Mouse (Mus musculus): ENCODE measurements around the gene Map3k5.

Gene Map3k5

DNA sequence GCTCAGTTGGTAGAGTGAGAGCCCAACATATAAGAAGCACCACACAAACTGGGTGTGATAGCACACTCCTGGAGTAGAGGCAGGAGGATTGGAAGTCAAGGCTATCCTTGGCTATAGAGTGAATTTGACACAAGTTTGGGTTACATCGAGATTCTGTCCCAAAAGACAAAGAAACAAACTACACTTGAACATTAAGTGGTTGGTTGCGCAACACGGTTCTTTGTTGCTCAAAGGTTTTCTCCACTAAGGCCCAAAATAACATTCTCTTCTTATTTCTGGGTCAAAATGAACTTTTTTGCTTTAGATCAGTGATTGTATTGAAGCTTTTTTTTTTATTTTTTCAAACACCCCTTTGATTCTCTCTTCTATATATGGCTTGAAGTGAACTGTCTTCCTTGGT, 75.7 kb downstream of the Map3k5 start:
- DNase-seq = no peak

DNA sequence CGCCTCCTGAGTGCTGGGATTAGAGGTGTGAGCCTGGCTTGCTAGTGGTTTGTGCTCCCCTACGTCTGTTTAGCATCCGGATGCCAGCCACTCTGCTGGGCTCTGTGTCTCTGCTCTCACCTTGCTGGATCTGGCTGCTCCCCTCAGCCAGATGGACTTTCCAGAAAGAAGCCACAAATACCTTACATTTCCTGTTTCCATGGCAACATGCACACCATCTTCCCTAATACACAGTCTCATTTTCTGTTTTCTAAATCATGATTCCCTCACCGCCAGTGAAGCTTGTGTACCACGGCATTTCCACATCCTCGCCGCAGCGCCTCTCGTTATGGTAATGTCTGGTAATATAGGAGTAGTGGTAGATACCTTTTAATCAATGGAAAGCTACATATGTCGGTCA, 84.1 kb downstream of the Map3k5 start:
- no peak for DNase-seq

DNA sequence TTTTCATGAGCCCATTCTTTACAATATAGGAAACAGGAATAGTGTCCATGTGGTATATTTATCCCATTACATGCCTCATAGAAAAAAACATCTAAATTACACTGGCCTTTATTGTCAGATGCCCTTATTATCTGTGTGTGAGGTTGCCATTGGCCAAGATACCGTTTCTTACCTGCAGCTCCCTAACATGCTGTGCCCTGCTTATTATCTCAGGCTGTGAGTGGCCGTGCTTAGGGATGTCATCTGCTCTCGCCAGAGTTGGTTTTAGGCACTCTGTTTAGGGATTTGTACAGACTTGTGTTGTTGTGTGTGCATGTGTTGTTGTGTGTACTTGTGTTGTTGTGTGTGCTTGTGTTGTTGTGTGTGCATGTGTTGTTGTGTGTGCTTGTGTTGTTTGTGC, 84.5 kb downstream of the Map3k5 start:
- no peak for DNase-seq

DNA sequence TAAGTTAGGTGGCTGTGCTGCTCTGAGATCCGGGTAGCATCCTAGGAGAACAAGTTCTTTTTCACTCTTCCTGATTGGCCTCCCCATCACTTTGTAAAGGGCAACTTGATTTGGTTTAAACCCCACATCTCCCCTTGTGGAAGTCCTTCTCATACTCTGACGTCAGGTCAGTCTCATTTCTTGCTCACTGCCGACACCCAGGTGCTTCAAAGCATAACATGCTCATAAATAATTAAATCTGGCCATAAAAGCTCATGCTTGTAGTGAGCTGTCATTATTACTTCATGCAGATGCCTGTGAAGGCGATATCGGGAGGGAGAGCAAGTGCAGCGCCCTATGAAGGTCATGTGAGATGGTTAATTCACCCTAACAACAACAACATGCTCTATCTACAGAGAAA, 87.0 kb downstream of the Map3k5 start:
- DNase-seq = no peak

DNA sequence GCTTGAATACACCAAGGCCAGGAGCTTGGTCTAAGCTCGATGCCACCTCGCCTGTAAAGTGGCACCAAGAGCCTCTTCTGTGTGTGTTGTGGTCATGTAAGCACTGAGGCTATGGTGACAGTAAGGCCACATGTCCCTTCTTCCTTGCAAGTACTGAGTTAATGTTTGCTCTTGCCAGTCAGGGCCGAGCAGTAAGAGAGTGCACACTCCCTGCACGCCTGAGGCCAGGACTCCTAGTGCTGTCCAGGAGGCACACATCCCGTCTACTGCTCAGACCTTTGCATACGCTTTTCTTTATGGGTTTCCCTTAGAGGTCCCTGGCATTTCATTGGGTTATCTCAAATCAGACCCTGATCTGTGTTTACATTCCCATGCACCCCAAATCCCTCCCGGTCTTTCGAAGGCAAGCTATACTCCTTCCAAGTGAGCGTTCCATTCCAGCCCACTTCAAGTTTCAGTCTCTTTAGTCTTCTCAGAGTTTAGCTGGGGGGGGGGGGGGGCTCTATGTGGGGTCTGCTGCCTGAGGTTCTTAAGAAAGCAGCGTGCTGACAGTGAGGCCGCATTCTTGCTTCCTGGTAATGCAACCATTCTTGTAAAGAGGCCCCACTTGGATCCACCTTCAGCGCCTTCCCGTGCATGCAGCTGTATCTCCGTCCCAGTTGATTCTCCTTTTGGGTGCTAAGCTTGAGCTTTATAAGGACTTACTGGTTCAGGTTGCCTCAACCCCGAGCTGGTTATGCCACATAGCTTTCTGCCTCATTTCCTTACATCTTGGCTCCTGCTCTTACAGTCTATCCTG, 87.6 kb downstream of the Map3k5 start:
- DNase-seq = no peak

DNA sequence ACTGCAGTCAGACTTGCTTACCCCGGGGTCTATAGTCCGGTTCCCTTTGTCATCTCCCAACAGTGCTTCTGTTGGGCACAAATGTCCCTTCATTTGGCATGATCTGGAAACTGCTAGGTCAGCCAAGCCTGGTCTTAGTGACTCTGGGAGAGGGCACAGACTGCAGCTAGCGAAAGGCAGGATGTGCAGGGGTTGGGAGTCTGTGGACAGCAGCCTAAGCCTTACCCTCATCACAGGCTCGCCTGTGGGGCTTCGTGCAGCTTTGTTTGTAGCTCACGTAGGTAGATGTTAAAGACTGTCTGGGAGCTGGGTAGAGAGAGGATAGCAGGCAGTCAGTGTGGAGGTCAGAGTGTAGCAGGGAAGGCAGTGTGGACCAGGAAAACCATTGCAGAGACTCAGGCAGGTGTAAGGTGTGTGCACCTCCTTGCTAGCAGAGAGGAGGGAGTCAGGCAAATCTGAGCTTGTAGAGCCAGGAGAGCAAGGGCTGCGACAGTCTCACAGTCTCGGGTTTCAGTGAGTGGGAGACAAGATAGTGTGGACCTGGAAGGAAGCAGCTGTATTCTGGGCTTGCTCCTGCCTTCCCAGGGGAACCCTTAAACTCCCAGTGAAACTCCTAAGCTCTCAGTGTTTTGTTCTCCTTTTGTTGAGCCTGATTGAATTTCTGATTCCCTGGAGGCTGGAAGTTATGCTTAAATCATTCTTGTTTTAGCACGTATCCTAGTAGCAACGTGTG, 88.5 kb downstream of the Map3k5 start:
- no peak for DNase-seq

DNA sequence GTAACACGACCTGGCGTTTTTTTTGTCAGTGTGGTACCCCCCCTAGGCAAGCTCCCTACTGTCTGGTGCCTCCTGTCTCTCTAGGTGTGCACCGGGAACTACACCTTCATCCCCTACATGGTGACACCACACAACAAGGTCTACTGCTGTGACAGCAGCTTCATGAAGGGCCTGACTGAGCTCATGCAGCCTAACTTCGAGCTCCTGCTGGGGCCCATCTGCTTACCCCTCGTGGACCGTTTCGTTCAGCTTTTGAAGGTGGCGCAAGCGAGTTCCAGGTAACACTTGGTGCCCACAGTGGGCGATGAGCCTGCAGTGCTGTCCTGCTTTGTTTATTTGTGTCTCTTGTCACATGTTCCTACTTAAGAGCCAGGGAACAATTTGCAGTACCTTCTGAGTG, 89.3 kb downstream of the Map3k5 start:
- DNase-seq = no peak

DNA sequence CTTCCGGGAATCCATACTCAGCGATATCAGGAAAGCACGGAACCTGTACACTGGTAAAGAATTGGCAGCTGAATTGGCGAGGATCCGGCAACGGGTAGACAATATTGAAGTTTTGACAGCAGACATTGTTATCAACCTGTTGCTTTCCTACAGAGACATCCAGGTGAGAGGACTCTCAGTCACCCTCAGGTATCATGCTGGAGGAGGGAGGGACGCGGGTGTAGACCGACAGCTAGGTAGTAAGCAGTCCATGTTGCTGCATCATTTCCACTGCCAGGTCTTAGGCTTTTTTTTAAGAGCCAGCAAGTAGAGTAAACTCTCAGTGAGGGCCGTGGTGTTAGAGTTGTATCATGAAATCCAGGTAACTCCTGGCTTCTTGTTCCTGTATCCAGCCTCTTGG, 90.6 kb downstream of the Map3k5 start:
- DNase-seq = no peak

DNA sequence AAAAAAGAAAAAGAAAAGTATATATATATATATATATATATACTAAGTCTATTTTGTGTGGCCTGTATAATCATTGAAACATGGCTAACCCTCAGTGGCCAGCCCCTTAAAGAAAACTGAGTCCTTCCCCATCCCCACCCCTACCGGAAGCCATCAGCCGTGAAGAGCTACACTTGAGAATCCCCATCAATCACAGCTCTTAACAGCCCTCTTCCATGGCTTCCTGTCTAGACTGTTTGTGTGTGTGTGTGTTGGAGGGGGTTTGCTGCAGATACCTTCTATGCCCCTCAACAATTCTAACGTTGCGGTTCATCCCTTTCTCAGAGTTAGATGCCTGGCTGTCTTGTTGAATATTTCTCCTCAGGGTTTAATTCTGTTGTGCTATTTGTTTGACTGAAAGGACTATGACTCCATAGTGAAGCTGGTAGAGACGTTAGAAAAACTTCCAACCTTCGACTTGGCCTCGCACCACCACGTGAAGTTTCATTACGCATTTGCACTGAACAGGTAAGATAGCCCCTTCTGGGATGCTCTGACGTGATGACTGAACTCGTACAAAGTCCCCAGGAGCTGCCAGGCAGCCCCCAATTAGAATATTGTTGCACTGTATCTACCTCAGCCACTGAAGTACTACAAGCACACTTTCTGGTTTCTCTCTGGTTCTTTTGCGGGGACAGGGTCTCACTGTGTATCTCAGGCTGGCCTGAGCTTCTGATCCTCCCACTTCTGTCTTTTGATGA, 91.7 kb downstream of the Map3k5 start:
- no peak for DNase-seq

DNA sequence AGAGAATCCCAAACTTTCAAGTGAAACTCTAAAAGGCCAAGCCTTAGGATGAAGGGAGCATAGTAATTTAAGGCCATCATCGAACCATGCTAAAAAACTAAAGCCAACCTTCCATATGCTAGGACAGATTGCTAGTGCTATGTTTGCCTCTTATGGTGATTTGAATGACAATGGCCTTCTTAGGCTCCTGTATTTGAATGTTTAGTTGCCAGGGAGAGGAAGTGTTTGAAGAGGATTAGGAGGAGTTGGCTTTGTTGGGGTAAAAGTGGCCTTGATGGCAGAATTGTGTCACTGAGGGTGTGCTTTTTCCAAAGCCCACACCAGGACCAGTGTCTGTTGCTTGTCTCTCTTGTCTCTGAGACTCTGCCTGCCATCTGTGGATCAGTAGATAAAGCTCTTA, 96.4 kb downstream of the Map3k5 start:
- DNase-seq = no peak

DNA sequence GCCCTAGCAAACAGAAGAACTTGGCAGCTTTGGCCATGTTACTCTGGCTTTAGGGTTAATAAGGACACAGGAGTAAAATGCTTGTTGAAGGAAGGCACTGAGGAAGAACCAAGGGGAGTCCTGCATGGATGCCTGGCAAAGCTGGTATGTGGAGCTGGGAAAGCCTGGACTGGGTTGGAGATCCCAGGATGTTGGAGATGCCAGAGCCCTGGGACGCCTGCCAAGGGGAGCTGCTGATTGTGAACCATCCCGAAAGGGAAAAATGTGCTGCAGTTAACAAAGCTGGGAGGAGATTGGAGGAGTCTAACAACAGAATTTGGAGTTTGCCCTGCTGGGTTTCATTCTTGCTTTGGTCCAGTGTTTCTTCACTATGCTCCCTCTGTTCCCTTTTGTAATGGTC, 97.7 kb downstream of the Map3k5 start:
- peak; percentile 63 for DNase-seq

DNA sequence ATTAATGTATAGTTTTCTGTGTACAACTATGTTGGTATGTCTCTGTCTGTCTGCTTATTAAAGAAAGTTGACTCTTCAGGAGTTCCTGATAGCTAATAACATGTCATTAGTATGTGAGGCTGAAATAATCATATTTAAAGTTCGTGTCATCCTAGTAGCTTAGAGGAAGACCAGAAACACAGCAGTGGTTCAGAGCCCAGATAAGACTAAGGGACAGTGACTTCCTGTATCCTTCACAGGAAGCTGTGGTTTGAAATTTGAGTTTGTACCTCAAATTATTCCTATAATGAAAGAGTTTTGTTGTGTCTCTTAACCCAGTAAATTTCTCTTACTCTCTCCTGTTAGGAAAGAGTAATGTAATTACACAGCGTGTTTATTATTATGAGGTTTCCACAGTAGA, 102.1 kb downstream of the Map3k5 start:
- no peak for DNase-seq

DNA sequence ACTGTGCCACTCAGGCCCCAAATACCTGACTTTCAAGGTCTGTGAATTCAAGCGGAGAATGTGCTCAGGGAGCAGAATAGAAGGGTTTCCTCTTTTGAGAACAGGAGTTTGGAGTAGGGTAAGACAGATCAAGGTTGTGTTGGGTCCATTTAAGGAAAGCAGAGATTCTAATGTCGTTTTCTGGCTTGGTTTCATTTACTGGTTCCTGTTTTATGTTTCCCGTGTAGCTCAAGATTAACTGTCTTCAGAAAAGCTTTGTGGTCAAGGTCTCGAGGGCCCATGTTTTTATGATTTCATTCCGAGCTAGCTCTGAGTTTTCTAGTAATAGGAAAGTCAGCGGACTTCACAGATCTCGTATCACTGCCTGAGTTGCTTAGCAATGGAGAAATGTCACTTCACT, 102.6 kb downstream of the Map3k5 start:
- no peak for DNase-seq

DNA sequence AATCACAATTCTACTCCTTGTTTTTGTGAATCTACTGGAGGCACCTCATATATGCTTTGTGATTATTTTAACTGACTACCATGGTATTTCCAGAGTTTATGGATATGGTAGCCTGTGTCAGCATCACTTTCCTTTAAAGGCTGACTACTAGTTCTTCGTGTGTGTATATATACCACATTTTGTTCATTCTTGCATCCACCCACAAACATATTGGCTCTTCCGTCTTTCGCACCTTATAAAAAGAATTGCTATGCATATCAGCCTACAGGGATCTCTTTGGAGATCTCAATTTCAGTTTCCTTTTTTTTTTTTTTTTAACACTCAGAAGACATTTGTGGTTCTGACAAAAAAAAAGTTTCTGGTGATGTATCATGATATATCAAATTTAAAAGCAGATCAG, 105.3 kb downstream of the Map3k5 start:
- DNase-seq = no peak

DNA sequence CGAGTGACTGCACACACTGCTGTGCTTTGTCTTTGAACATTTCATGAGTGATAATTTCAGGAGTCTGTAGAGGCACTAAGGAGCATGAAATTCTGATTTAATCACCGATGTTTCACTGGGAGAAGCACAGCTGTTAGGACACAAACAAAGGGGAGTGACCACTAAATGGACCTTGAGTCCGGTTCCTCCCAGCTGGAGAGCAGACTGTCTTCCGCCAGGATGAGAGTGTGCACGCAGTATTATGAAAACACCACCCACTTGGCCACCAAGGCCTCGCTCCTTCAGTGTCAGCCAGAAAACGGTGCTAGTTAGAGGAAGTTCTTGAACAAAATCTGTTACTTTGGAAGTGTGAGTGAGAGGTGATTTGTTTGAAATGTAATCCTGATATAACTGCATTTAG, 105.8 kb downstream of the Map3k5 start:
- DNase-seq = no peak

DNA sequence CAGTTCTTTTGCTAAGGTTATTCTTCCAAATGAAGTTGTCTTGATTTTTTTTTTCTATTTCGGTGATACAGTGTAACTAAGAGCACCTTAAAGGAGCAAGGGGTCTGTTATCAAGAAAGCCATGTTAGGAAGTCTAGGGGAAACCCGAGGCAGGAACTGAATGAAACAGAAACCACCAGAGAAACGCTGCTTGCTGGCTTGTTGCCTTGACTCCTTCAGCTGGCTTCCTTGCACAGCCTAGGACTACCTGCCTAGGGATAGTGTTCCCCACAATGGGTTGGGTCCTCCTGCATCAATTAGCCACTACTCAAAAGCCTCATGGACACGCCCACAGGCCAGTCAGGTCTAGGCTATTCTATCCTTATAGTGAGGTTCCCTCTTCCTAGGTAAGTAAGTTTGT, 106.4 kb downstream of the Map3k5 start:
- no peak for DNase-seq

DNA sequence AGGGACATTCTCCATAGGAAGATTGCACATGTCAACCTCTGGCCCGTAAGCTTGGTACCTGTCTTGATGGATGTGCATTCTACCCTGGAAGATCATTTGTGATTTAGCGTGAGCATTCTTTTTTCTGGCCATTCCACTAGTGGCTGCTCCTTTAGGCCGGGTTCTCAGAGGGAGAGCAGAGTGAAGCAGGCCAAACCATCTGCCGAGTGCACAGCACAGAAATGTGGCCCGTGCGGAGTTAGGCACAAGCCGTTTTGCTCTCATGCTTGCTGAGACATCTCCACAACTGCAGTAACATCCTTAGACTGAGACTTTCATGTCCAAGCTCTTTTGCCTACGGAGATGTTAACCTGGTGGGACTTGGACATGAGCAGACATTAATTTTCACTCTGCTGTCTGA, 107.8 kb downstream of the Map3k5 start:
- DNase-seq = no peak

DNA sequence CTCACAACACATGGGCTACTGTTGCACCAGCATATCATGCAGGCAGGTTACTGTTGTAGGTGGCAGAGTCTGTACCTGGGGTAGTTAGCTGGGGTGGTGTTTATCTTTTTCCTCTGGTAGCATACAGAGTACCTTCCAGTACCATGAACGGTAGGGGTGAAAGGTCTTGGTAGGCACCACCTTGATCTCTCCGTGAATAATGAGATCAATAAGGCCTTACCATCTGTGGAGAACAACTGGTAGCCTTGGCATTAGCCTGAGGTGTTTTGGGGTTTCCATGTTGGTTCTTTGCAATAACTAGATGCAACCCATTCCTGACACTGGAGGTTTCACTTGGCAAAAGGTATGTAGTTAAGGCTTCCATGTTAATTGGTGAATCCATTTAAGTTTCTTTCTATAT, 109.8 kb downstream of the Map3k5 start:
- DNase-seq = no peak

DNA sequence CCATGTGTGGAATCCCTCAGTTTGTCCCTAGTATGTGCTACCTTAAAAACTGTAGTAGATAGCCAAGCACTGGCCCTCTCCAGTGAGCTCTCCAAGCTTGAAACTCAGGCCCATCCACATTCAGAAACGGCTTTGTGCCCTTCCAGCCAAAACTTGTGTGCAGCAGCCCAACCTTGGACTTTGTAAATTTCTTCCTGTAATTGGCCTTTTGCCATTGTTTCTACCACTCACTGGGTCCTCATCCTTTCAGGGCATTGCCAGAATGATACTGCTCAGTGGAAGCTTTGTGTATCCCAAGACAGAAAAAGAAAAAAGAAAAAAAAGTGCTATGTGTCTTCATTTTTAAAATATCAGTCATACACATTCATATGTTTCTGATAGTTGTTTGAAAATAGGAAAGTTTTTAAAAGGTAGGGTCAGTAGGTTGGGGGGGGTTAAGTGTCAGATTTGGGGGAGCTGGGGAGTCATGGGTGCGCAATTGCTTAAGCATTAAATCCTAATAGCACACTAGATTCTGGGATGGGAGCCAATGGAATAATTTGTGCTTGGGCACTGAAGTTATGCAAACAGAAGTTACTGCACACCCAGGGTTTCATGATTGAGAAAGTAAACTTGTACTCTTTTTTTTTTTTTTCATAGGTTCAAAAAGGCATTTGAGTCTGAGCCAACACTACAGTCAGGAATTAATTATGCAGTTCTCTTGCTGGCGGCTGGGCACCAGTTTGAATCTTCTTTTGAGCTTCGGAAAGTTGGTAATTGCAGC, 111.6 kb downstream of the Map3k5 start:
- no peak for DNase-seq

DNA sequence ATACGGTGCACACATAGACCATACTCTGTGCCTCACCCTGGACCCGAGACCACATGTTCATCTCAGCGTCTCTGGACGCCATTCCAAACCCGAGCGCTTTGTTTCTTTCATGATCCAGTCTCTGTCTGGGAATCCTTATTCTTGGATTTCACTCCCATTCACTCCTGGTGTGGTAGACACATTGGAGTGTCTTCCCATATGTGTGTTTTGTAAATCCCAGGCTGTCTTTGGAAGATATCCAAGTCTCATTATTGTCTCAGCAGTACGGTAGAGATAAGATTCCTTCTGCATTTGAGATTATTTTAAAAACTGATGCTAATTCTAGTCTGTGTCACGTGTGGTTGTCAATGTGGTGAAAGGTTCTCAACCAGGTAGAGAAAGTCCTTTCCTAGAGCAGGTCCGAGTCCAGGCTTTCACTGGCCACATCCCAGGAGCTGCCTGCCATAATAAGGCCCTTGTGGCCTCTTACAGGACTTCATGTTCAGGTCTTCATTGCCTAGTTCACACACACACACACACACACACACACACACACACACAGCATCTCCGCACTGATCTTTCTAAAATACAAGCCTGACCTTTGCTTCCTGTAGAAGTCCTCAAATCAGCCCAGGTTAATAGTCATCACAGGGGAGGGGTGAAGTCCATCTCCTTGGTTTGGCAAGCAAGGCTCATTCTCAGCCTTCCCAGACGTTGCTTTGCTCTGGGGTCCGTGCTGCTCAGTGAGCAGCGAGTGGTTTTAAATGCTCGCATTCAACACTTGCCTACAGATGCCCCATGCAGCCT, 122.8 kb downstream of the Map3k5 start:
- no peak for DNase-seq

DNA sequence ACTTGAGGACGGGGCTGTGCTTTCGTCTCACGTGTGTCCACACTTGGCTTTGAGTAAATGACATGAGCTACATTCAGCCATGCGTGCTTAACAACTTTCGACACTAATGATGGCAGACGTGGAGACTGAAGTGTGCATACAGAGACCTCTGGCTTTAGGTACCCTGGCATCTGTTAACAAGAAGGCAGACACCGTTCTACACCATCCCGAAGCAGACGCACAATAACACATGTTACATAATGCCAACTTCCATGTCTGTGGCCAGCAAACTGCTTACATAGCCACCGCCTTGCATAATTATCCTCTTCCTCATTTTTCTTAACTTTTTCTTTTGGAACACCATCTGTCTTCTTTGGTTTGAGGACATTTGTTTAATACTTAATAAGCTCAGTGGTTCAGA, 123.8 kb downstream of the Map3k5 start:
- no peak for DNase-seq

DNA sequence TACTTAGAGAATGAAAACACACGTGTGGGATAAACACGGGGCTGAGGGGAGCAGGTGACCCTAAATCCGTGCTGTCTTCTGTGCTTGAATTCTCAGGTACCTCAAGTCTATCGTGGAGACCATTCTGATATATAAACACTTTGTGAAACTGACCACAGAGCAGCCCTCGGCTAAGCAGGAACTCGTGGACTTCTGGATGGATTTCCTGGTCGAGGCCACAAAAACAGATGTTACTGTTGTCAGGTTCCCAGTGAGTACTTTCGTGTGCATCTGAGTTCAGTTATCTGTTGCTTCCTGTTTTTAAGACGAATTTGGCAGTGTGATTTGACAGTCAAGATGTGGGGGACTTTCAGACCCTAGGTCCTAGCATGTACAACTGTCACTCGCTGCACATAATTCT, 124.6 kb downstream of the Map3k5 start:
- DNase-seq = no peak
